ENCODE assay signal across 13 mouse cellular contexts in genomic region chr14:78329765-78330451, GRCm38 (mm10). TPM values are rescaled to one million over a fixed set of nuclear protein-coding genes. Genes with fewer than 3 reads are reported as not detected.
DNase-seq lines count a peak whose midpoint lies in the region; ATAC-seq and TF ChIP-seq lines count a peak whose summit lies in the region.
"Had no signal": no experiment of that assay in that cellular context is flagged by ENCODE, and none has a peak within 500 bp of the region (broad histone marks: within the 10 kb centered on the region; RNA-seq: fewer than 3 reads in every experiment).

No protein-coding gene starts in this region.

- ATAC-seq in kidney, embryonic 14.5 days (ENCODE audit: low FRiP score, low TSS enrichment), result peak; percentile 83
- ATAC-seq in inflammation-experienced regulatory T-cells, adult 6 months, result peak; percentile 69
- ATAC-seq in intestine, embryonic 15.5 days, result no peak
- ATAC-seq: forebrain, embryonic 15.5 days; intestine, embryonic 16.5 days had no signal

- H3K79me3 ChIP-seq in C2C12 (ENCODE audit: low read depth), result no peaks in the 10 kb centered on the region

- H3K4me2 ChIP-seq in kidney, embryonic 14.5 days (replicated peaks; ENCODE audit: low read depth, low read length), result no peak overlapping the region
- H3K4me2 ChIP-seq in intestine, embryonic 15.5 days (replicated peaks), result no peak overlapping the region
- H3K4me2 ChIP-seq: forebrain, embryonic 15.5 days had no signal

- no peak for TF ChIP-seq CTCF in C2C12 (IDR thresholded peaks at IDR 0.05; ENCODE audit: control insufficient read depth, insufficient read depth, insufficient read length)

- H3ac ChIP-seq in C2C12 (ENCODE audit: control insufficient read depth, insufficient read length, low read depth), result peak overlapping the region; percentile 35

- H3K36me3 ChIP-seq in kidney, embryonic 14.5 days (ENCODE audit: control insufficient read depth, insufficient read depth, low read length), result no peaks in the 10 kb centered on the region
- H3K36me3 ChIP-seq in C2C12 (ENCODE audit: control insufficient read depth, insufficient read depth), result no peaks in the 10 kb centered on the region
- no peaks in the 10 kb centered on the region for H3K36me3 ChIP-seq in intestine, embryonic 15.5 days
- H3K36me3 ChIP-seq: forebrain, embryonic 15.5 days had no signal

- peaks cover 3% of the 10 kb centered on the region; the same call in 1 of the 2 replicates for H3K4me1 ChIP-seq in kidney, embryonic 14.5 days (ENCODE audit: control insufficient read depth, insufficient read depth, low read length)
- H3K4me1 ChIP-seq in intestine, embryonic 15.5 days (replicated peaks), result no peaks in the 10 kb centered on the region
- H3K4me1 ChIP-seq: forebrain, embryonic 15.5 days had no signal

- no peak for DNase-seq in kidney, adult 8-10 months
- peak; percentile 15 for DNase-seq in adipocyte (ENCODE audit: low spot score)
- no peak for DNase-seq in layer of hippocampus, postnatal 10 days (ENCODE audit: low spot score in 2 of 2)
- DNase-seq: cerebellum, adult 18-20 months; gastrocnemius, postnatal 36 days; layer of hippocampus, adult 9-11 months had no signal

- H3K27ac ChIP-seq in kidney, embryonic 14.5 days (ENCODE audit: low read depth, low read length), result no peak overlapping the region; the same call in 1 of the 2 replicates
- no peak overlapping the region for H3K27ac ChIP-seq in intestine, embryonic 15.5 days
- H3K27ac ChIP-seq: forebrain, embryonic 15.5 days; macrophage had no signal

- no peak overlapping the region for H3K4me3 ChIP-seq in kidney, embryonic 14.5 days (ENCODE audit: low read length)
- H3K4me3 ChIP-seq in C2C12 (ENCODE audit: insufficient read depth, poor library complexity, severe bottlenecking), result peak overlapping the region; percentile 8
- H3K4me3 ChIP-seq in intestine, embryonic 15.5 days (replicated peaks), result no peak overlapping the region
- H3K4me3 ChIP-seq: forebrain, embryonic 15.5 days had no signal

- no peaks in the 10 kb centered on the region for H3K9me3 ChIP-seq in kidney, embryonic 14.5 days (ENCODE audit: control insufficient read depth, low read length)
- H3K9me3 ChIP-seq in intestine, embryonic 15.5 days, result no peaks in the 10 kb centered on the region
- H3K9me3 ChIP-seq: forebrain, embryonic 15.5 days had no signal

- 26% methylated on average over 8 of the region's 8 CpGs for WGBS in kidney, embryonic 14.5 days
- WGBS in intestine, embryonic 15.5 days, result 71% methylated on average over 8 of the region's 8 CpGs

- H3K9ac ChIP-seq in kidney, embryonic 14.5 days (ENCODE audit: low read depth, low read length), result no peak overlapping the region
- no peak overlapping the region for H3K9ac ChIP-seq in intestine, embryonic 15.5 days
- H3K9ac ChIP-seq: forebrain, embryonic 15.5 days had no signal

- H3K27me3 ChIP-seq in kidney, embryonic 14.5 days (ENCODE audit: control insufficient read depth, insufficient read depth, low read length), result no peaks in the 10 kb centered on the region
- H3K27me3 ChIP-seq in C2C12 (ENCODE audit: control insufficient read depth, insufficient read depth, insufficient read length), result no peaks in the 10 kb centered on the region
- no peaks in the 10 kb centered on the region for H3K27me3 ChIP-seq in intestine, embryonic 15.5 days (replicated peaks)
- H3K27me3 ChIP-seq: forebrain, embryonic 15.5 days had no signal

- H3K79me2 ChIP-seq in C2C12 (ENCODE audit: control insufficient read depth, insufficient read depth), result no peaks in the 10 kb centered on the region

TF ChIP-seq in C2C12, 6 proteins besides CTCF, POLR2A, EP300 and RAD21:
- TF ChIP-seq MAX (IDR thresholded peaks at IDR 0.05) (no peak), MYOD1 (IDR thresholded peaks at IDR 0.05; ENCODE audit: control insufficient read depth, insufficient read length, low read depth) (peak; percentile 4)

RNA-seq across cellular contexts. Expression of gene Tnfsf11, which starts 22.1 kb away (rescaled TPM):
- 0.24 and 0.43 TPM in 2 replicates for polyA plus RNA-seq in kidney, embryonic 14.5 days (2014; fragmentation: Nextera tagmentation; extraction: Ambion mirVana)
- 0.11 TPM for polyA plus RNA-seq in C2C12 (2012; fragmentation: generic; extraction: Trizol)
- polyA plus RNA-seq in inflammation-experienced regulatory T-cells, adult 6 months (2017; shearing (Covaris generic)), result 10 to 100 TPM in 2 of 3 experiments, 1 to 10 TPM in 1; 8.9 to 19.7 (median 14.2) TPM
- polyA plus RNA-seq in intestine, embryonic 15.5 days (2015; fragmentation: Nextera tagmentation; extraction: Ambion mirVana), result 0.26 and 0.30 TPM in 2 replicates
- under 1 TPM in 1 of 2 experiments, not detected in 1; 0.13 TPM for total RNA-seq in layer of hippocampus, postnatal 10 days (2021)
- total RNA-seq: gastrocnemius, postnatal 36 days had no signal
- polyA plus RNA-seq: forebrain, embryonic 15.5 days; macrophage had no signal
